Comparison of ENCODE assay signal across 11 mouse cellular contexts in genomic region chr4:82806176-82806757, GRCm38 (mm10). TPM values are rescaled to one million over a fixed set of nuclear protein-coding genes. Genes with fewer than 3 reads are reported as not detected.
DNase-seq lines count a peak whose midpoint lies in the region; ATAC-seq lines count a peak whose summit lies in the region.
"Had no signal": no experiment of that assay in that cellular context is flagged by ENCODE, and none has a peak within 500 bp of the region (broad histone marks: within the 10 kb centered on the region; RNA-seq: fewer than 3 reads in every experiment).

No protein-coding gene starts in this region.

- no peak overlapping the region for H3K4me3 ChIP-seq in forebrain, embryonic 14.5 days (ENCODE audit: low read depth, low read length)
- no peak overlapping the region for H3K4me3 ChIP-seq in forebrain, embryonic 12.5 days (replicated peaks)
- H3K4me3 ChIP-seq: limb, embryonic 15.5 days had no signal

- 44% methylated on average over 10 of the region's 10 CpGs for WGBS in forebrain, embryonic 14.5 days
- WGBS in forebrain, embryonic 12.5 days, result 74% methylated on average over 10 of the region's 10 CpGs

- no peaks in the 10 kb centered on the region for H3K27me3 ChIP-seq in forebrain, embryonic 14.5 days (replicated peaks; ENCODE audit: control insufficient read depth, insufficient read depth, low read length)
- no peaks in the 10 kb centered on the region for H3K27me3 ChIP-seq in forebrain, embryonic 12.5 days
- H3K27me3 ChIP-seq: limb, embryonic 15.5 days had no signal

- H3K4me1 ChIP-seq in forebrain, embryonic 14.5 days (ENCODE audit: control insufficient read depth, insufficient read depth, low read length), result peaks cover 6% of the 10 kb centered on the region; the same call in 1 of the 2 replicates
- H3K4me1 ChIP-seq in forebrain, embryonic 12.5 days, result peaks cover 5% of the 10 kb centered on the region; the same call in 1 of the 2 replicates
- H3K4me1 ChIP-seq: limb, embryonic 15.5 days had no signal

- no peaks in the 10 kb centered on the region for H3K9me3 ChIP-seq in forebrain, embryonic 14.5 days (replicated peaks; ENCODE audit: control insufficient read depth, low read length)
- no peaks in the 10 kb centered on the region for H3K9me3 ChIP-seq in forebrain, embryonic 12.5 days
- H3K9me3 ChIP-seq: limb, embryonic 15.5 days had no signal

- DNase-seq in forebrain, embryonic 14.5 days (ENCODE audit: low spot score), result peak; percentile 83
- peak; percentile 32 to 40 for DNase-seq in right cerebral cortex, postnatal 10 days (ENCODE audit: low spot score in 2 of 2)
- DNase-seq in right cerebral cortex, postnatal 4 days, result no peak
- peak; percentile 36 to 65 for DNase-seq in layer of hippocampus, adult 8-10 months (ENCODE audit: low spot score in 2 of 2)
- no peak for DNase-seq in embryo, embryonic 11 days
- DNase-seq in lung, postnatal 36 days, result no peak
- DNase-seq: kidney, adult 11 months; lung, postnatal 4 days had no signal

- ATAC-seq in forebrain, embryonic 14.5 days, result peak; percentile 70; the same call in 1 of the 2 replicates
- no peak for ATAC-seq in forebrain, embryonic 12.5 days (ENCODE audit: low FRiP score)
- no peak for ATAC-seq in erythroid progenitor cell, adult 5-6 weeks (replicated peaks; ENCODE audit: low FRiP score, poor library complexity, severe bottlenecking)

- H3K27ac ChIP-seq in forebrain, embryonic 14.5 days (ENCODE audit: low read depth, low read length), result peak overlapping the region; percentile 71
- no peak overlapping the region for H3K27ac ChIP-seq in forebrain, embryonic 12.5 days
- H3K27ac ChIP-seq: limb, embryonic 15.5 days had no signal

- no peaks in the 10 kb centered on the region for H3K36me3 ChIP-seq in forebrain, embryonic 14.5 days (ENCODE audit: control insufficient read depth, insufficient read depth, low read length)
- H3K36me3 ChIP-seq in forebrain, embryonic 12.5 days (replicated peaks), result 0 out of 2 replicates have a peak, but pooled peaks cover 6% of the 10 kb centered on the region
- H3K36me3 ChIP-seq: limb, embryonic 15.5 days had no signal

- no peak overlapping the region for H3K4me2 ChIP-seq in forebrain, embryonic 14.5 days (ENCODE audit: low read length)
- no peak overlapping the region for H3K4me2 ChIP-seq in forebrain, embryonic 12.5 days
- H3K4me2 ChIP-seq: limb, embryonic 15.5 days had no signal

- H3K9ac ChIP-seq in forebrain, embryonic 14.5 days (ENCODE audit: low read length), result no peak overlapping the region
- no peak overlapping the region for H3K9ac ChIP-seq in forebrain, embryonic 12.5 days
- H3K9ac ChIP-seq: limb, embryonic 15.5 days had no signal

RNA-seq across cellular contexts. Expression of gene Zdhhc21, which starts 53.5 kb away (rescaled TPM):
- 13.1 and 15.7 TPM in 2 replicates for polyA plus RNA-seq in forebrain, embryonic 14.5 days (2014; fragmentation: Nextera tagmentation; extraction: Ambion mirVana)
- 22.1 and 22.6 TPM in 2 replicates for polyA plus RNA-seq in forebrain, embryonic 12.5 days (2016; fragmentation: Nextera tagmentation; extraction: Ambion mirVana)
- total RNA-seq in layer of hippocampus, adult 8-10 months (2022), result 10 to 100 TPM; 44.0 to 53.3 (median 47.5) TPM
- total RNA-seq in erythroid progenitor cell, adult 5-6 weeks (2015; ENCODE audit: low replicate concordance), result 3.6 and 4.6 TPM in 2 replicates
- total RNA-seq in erythroid progenitor cell, adult 5-6 weeks (2017; ENCODE audit: low replicate concordance), result 0.23 and 1.7 TPM in 2 replicates

Comparison
In these comparisons a context has a peak if more than half of its experiments do, and no peak if none do; other contexts are left out.
1. DNase-seq: peak in forebrain, embryonic 14.5 days (single experiment), right cerebral cortex, postnatal 10 days (2 of 2) and layer of hippocampus, adult 8-10 months (2 of 2); none in right cerebral cortex, postnatal 4 days (single experiment), embryo, embryonic 11 days (single experiment) and lung, postnatal 36 days (single experiment).
2. RNA of gene Zdhhc21, which starts 53.5 kb away (total RNA-seq): 44.0 to 53.3 TPM in layer of hippocampus, adult 8-10 months; 0.23 to 4.6 TPM in erythroid progenitor cell, adult 5-6 weeks; every median in the first group is over 4 times any median in the second.